Mouse (Mus musculus) liver, adult 2 months (tissue): ENCODE data around the gene Bbip1.
A peak's percentile ranks its signal among the peaks of the same experiment; 100 is the strongest.

Source experiments
- CTCF ChIP-seq: fragments of 200-500 bp; IDR thresholded peaks from 2 replicates; pipeline ENCODE4 v1.5.1; 2011; ENCODE audit warnings: low read depth, low read length, control low read depth
- POLR2A ChIP-seq: fragments of 200-500 bp; IDR thresholded peaks from 2 replicates; pipeline ENCODE4 v1.6.1; 2011; ENCODE audit warnings: low read length, control low read depth; ENCODE audit not compliant: insufficient read depth; ENCODE audit errors: extremely low read depth

- TF ChIP-seq POLR2A (peak; percentile 97), CTCF (no peak)
Observed at GRCm38 (mm10) chr19:53902739-53903487, 41.5 kb downstream of the Bbip1 start.
